Mouse (Mus musculus): ENCODE results near the gene Chpf. TPM values are rescaled to one million over a fixed set of nuclear protein-coding genes. Genes with fewer than 3 reads are reported as not detected.

Gene Chpf
- polyA plus RNA-seq, 1 experiment from 2014 or later, result 14.2 TPM

GRCm38 (mm10) chr1:75511437-75512210, 32.5 kb upstream of the Chpf start:
- H3K4me3 ChIP-seq (ENCODE audit: low read depth, low read length), result no peak overlapping the region
- no peaks in the 10 kb centered on the region for H3K36me3 ChIP-seq (ENCODE audit: control insufficient read depth, insufficient read depth, low read length)
- H3K4me2 ChIP-seq (ENCODE audit: low read depth, severe bottlenecking), result no peak overlapping the region
- H3K4me1 ChIP-seq (ENCODE audit: control insufficient read depth, insufficient read depth, low read length), result peaks cover 16% of the 10 kb centered on the region
- no peak overlapping the region for H3K9ac ChIP-seq (ENCODE audit: low read length)
- DNase-seq (ENCODE audit: low spot score), result peak; percentile 57
- H3K27ac ChIP-seq (replicated peaks; ENCODE audit: low read depth, low read length), result peak overlapping the region; percentile 10; the same call in 1 of the 2 replicates
- 68% methylated on average over 4 of the region's 4 CpGs for WGBS
- no peaks in the 10 kb centered on the region for H3K9me3 ChIP-seq (ENCODE audit: control insufficient read depth, low read length)
- no peak for ATAC-seq (ENCODE audit: insufficient number of reproducible peaks, low FRiP score, low TSS enrichment, low read depth)
- 0 out of 2 replicates have a peak, but pooled peaks cover 2% of the 10 kb centered on the region for H3K27me3 ChIP-seq (ENCODE audit: control insufficient read depth, insufficient read depth, low read length)

- DNase-seq (ENCODE audit: low spot score) (no peak), ATAC-seq (ENCODE audit: insufficient number of reproducible peaks, low FRiP score, low TSS enrichment, low read depth) (no peak)
Measured at GRCm38 (mm10) chr1:75510154-75510553, 31.0 kb upstream of the Chpf start.

GRCm38 (mm10) chr1:75509586-75509985, 30.5 kb upstream of the Chpf start:
- no peak overlapping the region for H3K9ac ChIP-seq (ENCODE audit: low read length)
- no peaks in the 10 kb centered on the region for H3K9me3 ChIP-seq (ENCODE audit: control insufficient read depth, low read length)
- H3K36me3 ChIP-seq (ENCODE audit: control insufficient read depth, insufficient read depth, low read length), result no peaks in the 10 kb centered on the region
- WGBS, result 48% methylated on average over 20 of the region's 20 CpGs
- H3K4me2 ChIP-seq (ENCODE audit: low read depth, severe bottlenecking), result no peak overlapping the region
- H3K4me3 ChIP-seq (ENCODE audit: low read depth, low read length), result no peak overlapping the region
- ATAC-seq (ENCODE audit: insufficient number of reproducible peaks, low FRiP score, low TSS enrichment, low read depth) (no peak), DNase-seq (ENCODE audit: low spot score) (no peak)
- H3K27ac ChIP-seq (replicated peaks; ENCODE audit: low read depth, low read length), result no peak overlapping the region
- 0 out of 2 replicates have a peak, but pooled peaks cover 2% of the 10 kb centered on the region for H3K27me3 ChIP-seq (ENCODE audit: control insufficient read depth, insufficient read depth, low read length)
- H3K4me1 ChIP-seq (ENCODE audit: control insufficient read depth, insufficient read depth, low read length), result peaks cover 20% of the 10 kb centered on the region

More at GRCm38 (mm10) chr1:75510154-75510553, 31.0 kb upstream of the Chpf start:
- H3K27ac ChIP-seq (replicated peaks; ENCODE audit: low read depth, low read length), result no peak overlapping the region
- no peaks in the 10 kb centered on the region for H3K36me3 ChIP-seq (ENCODE audit: control insufficient read depth, insufficient read depth, low read length)
- no peak overlapping the region for H3K4me3 ChIP-seq (ENCODE audit: low read depth, low read length)
- no peak overlapping the region for H3K4me2 ChIP-seq (ENCODE audit: low read depth, severe bottlenecking)
- peaks cover 20% of the 10 kb centered on the region for H3K4me1 ChIP-seq (ENCODE audit: control insufficient read depth, insufficient read depth, low read length)
- H3K9me3 ChIP-seq (ENCODE audit: control insufficient read depth, low read length), result no peaks in the 10 kb centered on the region
- WGBS, result 81% methylated on average over 5 of the region's 5 CpGs
- H3K27me3 ChIP-seq (ENCODE audit: control insufficient read depth, insufficient read depth, low read length), result 0 out of 2 replicates have a peak, but pooled peaks cover 2% of the 10 kb centered on the region
- H3K9ac ChIP-seq (ENCODE audit: low read length), result no peak overlapping the region

- H3K9ac ChIP-seq (ENCODE audit: low read length), result peak within 1 kb of the TSS; percentile 95
- H3K4me1 ChIP-seq (ENCODE audit: control insufficient read depth, insufficient read depth, low read length), result peaks cover 28% of the 10 kb centered on the region
- peaks cover 2% of the 10 kb centered on the region; the same call in 1 of the 2 replicates for H3K27me3 ChIP-seq (ENCODE audit: control insufficient read depth, insufficient read depth, low read length)
- H3K36me3 ChIP-seq (ENCODE audit: control insufficient read depth, insufficient read depth, low read length), result peaks cover 6% of the 10 kb centered on the region
- ATAC-seq (ENCODE audit: insufficient number of reproducible peaks, low FRiP score, low TSS enrichment, low read depth) (0 out of 2 replicates have a peak, but pooled peaks have one; percentile 4), DNase-seq (ENCODE audit: low spot score) (no peak)
- H3K4me2 ChIP-seq (ENCODE audit: low read depth, severe bottlenecking), result peak within 1 kb of the TSS; percentile 96
- peak within 1 kb of the TSS; percentile 89 for H3K27ac ChIP-seq (replicated peaks; ENCODE audit: low read depth, low read length)
- H3K4me3 ChIP-seq (ENCODE audit: low read depth, low read length), result peak within 1 kb of the TSS; percentile 92
- 75% methylated on average over 10 of the region's 10 CpGs for WGBS
- no peaks in the 10 kb centered on the region for H3K9me3 ChIP-seq (ENCODE audit: control insufficient read depth, low read length)
Measured at GRCm38 (mm10) chr1:75507006-75507405, 27.9 kb upstream of the Chpf start, which contains the start of gene Inha. Inha (plus strand) TSS chr1:75507077.

- H3K4me1 ChIP-seq (ENCODE audit: control insufficient read depth, insufficient read depth, low read length), result peaks cover 24% of the 10 kb centered on the region
Measured at GRCm38 (mm10) chr1:75505956-75506831, 27.1 kb upstream of the Chpf start, which contains the start of gene Obsl1. Obsl1 (minus strand) TSS chr1:75506452.

GRCm38 (mm10) chr1:75505159-75505955, 26.2 kb upstream of the Chpf start:
- under 1% methylated on average over 84 of the region's 84 CpGs for WGBS
- peak; percentile 78 for DNase-seq (ENCODE audit: low spot score)
- Histone ChIP-seq H3K4me1 (ENCODE audit: control insufficient read depth, insufficient read depth, low read length) (peaks cover 20% of the 10 kb centered on the region), H3K27me3 (ENCODE audit: control insufficient read depth, insufficient read depth, low read length) (peaks cover 2% of the 10 kb centered on the region; the same call in 1 of the 2 replicates), H3K27ac (replicated peaks; ENCODE audit: low read depth, low read length) (peak overlapping the region; percentile 89), H3K9me3 (ENCODE audit: control insufficient read depth, low read length) (no peaks in the 10 kb centered on the region), H3K9ac (ENCODE audit: low read length) (peak overlapping the region; percentile 95), H3K36me3 (ENCODE audit: control insufficient read depth, insufficient read depth, low read length) (peaks cover 14% of the 10 kb centered on the region), H3K4me2 (ENCODE audit: low read depth, severe bottlenecking) (peak overlapping the region; percentile 96), H3K4me3 (ENCODE audit: low read depth, low read length) (peak overlapping the region; percentile 92)
- peak; percentile 24; the same call in 1 of the 2 replicates for ATAC-seq (ENCODE audit: insufficient number of reproducible peaks, low FRiP score, low TSS enrichment, low read depth)

More at GRCm38 (mm10) chr1:75505956-75506831, 27.1 kb upstream of the Chpf start, which contains the start of gene Obsl1:
- Histone ChIP-seq H3K9me3 (ENCODE audit: control insufficient read depth, low read length) (no peaks in the 10 kb centered on the region), H3K9ac (ENCODE audit: low read length) (peak within 1 kb of the TSS; percentile 95), H3K36me3 (ENCODE audit: control insufficient read depth, insufficient read depth, low read length) (peaks cover 11% of the 10 kb centered on the region), H3K4me2 (ENCODE audit: low read depth, severe bottlenecking) (peak within 1 kb of the TSS; percentile 96), H3K4me3 (ENCODE audit: low read depth, low read length) (peak within 1 kb of the TSS; percentile 92), H3K27me3 (ENCODE audit: control insufficient read depth, insufficient read depth, low read length) (peaks cover 2% of the 10 kb centered on the region; the same call in 1 of the 2 replicates), H3K27ac (replicated peaks; ENCODE audit: low read depth, low read length) (peak within 1 kb of the TSS; percentile 89)
- under 1% methylated on average over 58 of the region's 65 CpGs for WGBS
- DNase-seq (ENCODE audit: low spot score) (peak; percentile 90), ATAC-seq (ENCODE audit: insufficient number of reproducible peaks, low FRiP score, low TSS enrichment, low read depth) (peak; percentile 86)

GRCm38 (mm10) chr1:75504256-75505045, 25.3 kb upstream of the Chpf start:
- H3K4me1 ChIP-seq (ENCODE audit: control insufficient read depth, insufficient read depth, low read length), result peaks cover 20% of the 10 kb centered on the region
- H3K36me3 ChIP-seq (ENCODE audit: control insufficient read depth, insufficient read depth, low read length), result peaks cover 14% of the 10 kb centered on the region
- no peak for DNase-seq (ENCODE audit: low spot score)
- no peaks in the 10 kb centered on the region for H3K9me3 ChIP-seq (ENCODE audit: control insufficient read depth, low read length)
- H3K4me2 ChIP-seq (ENCODE audit: low read depth, severe bottlenecking), result peak overlapping the region; percentile 96
- no peak overlapping the region; the same call in 1 of the 2 replicates for H3K9ac ChIP-seq (ENCODE audit: low read length)
- no peak overlapping the region for H3K27ac ChIP-seq (replicated peaks; ENCODE audit: low read depth, low read length)
- peaks cover 2% of the 10 kb centered on the region; the same call in 1 of the 2 replicates for H3K27me3 ChIP-seq (ENCODE audit: control insufficient read depth, insufficient read depth, low read length)
- 63% methylated on average over 9 of the region's 9 CpGs for WGBS
- H3K4me3 ChIP-seq (ENCODE audit: low read depth, low read length), result peak overlapping the region; percentile 92
- no peak for ATAC-seq (ENCODE audit: insufficient number of reproducible peaks, low FRiP score, low TSS enrichment, low read depth)
